Mouse (Mus musculus): ENCODE data around the gene Rin2. TPM values are rescaled to one million over a fixed set of nuclear protein-coding genes. Genes with fewer than 3 reads are reported as not detected.
"Not testable (repeated sequence)": the region's sequence is repeated elsewhere in the genome, so short reads cannot be mapped to it uniquely, and the experiment has no call there.

The Rin2 gene
- total and polyA plus RNA-seq, 3 experiments: 0.05 to 0.10 (median 0.08) TPM

DNA sequence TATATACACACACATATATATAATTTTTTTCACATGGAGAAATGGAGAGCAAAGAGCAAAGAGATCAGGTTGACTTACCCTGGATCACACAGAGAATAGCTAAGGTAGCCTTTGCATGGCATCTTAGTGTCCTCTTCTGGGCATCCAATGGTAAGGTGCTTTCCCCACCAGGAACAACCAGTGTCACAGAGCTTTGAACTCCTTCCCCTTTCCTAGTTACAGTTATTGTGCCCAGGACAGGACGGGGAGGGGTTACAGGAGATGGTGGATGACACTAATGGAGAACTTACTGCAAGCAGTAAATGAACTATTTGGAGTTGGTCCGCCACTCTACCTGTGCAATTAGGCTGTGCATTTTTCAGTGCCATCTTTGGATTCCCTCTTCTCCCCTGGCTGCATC, 45.7 kb downstream of the Rin2 start:
- dilution Hi-C loops (cut with MboI; ENCODE audit: extremely low pct_ligation_motif_present, extremely low pct_unique_long_range_greater_than_20kb, low sequenced_read_pairs) (no loop called here), in situ Hi-C loops (cut with MboI; ENCODE audit: low pct_ligation_motif_present, low pct_unique_long_range_greater_than_20kb, low sequenced_read_pairs) (no loop called here)
- Histone ChIP-seq H3K79me2 (replicated peaks; ENCODE audit: control insufficient read depth, extremely low read depth, insufficient read depth, poor library complexity, severe bottlenecking) (no peaks in the 10 kb centered on the region), H3K36me3 (replicated peaks in 1 of 2; ENCODE audit: control insufficient read depth in 1 of 2, insufficient read depth in 1 of 2, low read length in 1 of 2) (no peaks in the 10 kb centered on the region), H3K27me3 (replicated peaks) (no peaks in the 10 kb centered on the region), H3K27ac (ENCODE audit: insufficient read depth, low read depth) (no peak overlapping the region), H3K4me1 (ENCODE audit: control insufficient read depth in 1 of 2, insufficient read depth in 2 of 2) (peaks cover 0 to 13% of the 10 kb centered on the region in 2 experiments; a peak in 2 of 4 replicates), H3K9me3 (replicated peaks; ENCODE audit: low read length) (no peaks in the 10 kb centered on the region), H3K9ac (ENCODE audit: insufficient read depth, low read depth) (no peak overlapping the region), H3K4me2 (ENCODE audit: insufficient read depth, low read depth, poor library complexity, severe bottlenecking) (no peak overlapping the region), H3K4me3 (replicated peaks in 1 of 3; ENCODE audit: low read depth in 2 of 3, low read length in 2 of 3, poor library complexity in 1 of 3) (no peak overlapping the region)
- no peak for DNase-seq (ENCODE audit: extremely low read depth)
- no peak for TF ChIP-seq JUN (IDR thresholded peaks at IDR 0.05; ENCODE audit: insufficient read depth, low read depth, low read length)

DNA sequence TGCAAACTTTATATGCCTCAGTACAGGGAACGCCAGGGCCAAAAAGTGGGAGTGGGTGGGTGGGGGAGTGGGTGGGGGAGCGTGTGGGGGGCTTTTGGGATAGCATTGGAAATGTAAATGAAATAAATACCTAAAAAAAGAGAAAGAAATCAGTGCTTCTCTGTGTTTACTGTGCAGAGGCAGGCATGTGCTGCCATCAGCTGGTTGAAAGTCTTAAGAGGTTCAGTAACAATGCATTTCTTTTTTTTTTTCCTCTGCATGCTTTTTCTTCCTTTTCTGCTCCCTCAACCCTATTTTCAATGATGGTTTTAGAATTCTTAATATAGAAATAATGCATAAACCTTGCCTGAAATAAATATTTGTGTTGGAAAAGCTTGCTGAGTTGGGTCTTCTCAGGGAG, 47.3 kb downstream of the Rin2 start:
- H3K4me2 ChIP-seq (ENCODE audit: insufficient read depth, low read depth, poor library complexity, severe bottlenecking); dilution Hi-C loops (cut with MboI; ENCODE audit: extremely low pct_ligation_motif_present, extremely low pct_unique_long_range_greater_than_20kb, low sequenced_read_pairs); H3K27ac ChIP-seq (ENCODE audit: insufficient read depth, low read depth); DNase-seq (ENCODE audit: extremely low read depth); H3K9me3 ChIP-seq (replicated peaks; ENCODE audit: low read length); H3K36me3 ChIP-seq (replicated peaks in 1 of 2; ENCODE audit: control insufficient read depth in 1 of 2, insufficient read depth in 1 of 2, low read length in 1 of 2); in situ Hi-C loops (cut with MboI; ENCODE audit: low pct_ligation_motif_present, low pct_unique_long_range_greater_than_20kb, low sequenced_read_pairs); H3K79me2 ChIP-seq (replicated peaks; ENCODE audit: control insufficient read depth, extremely low read depth, insufficient read depth, poor library complexity, severe bottlenecking); H3K9ac ChIP-seq (ENCODE audit: insufficient read depth, low read depth); H3K27me3 ChIP-seq (replicated peaks); H3K4me3 ChIP-seq (replicated peaks in 1 of 3; ENCODE audit: low read depth in 2 of 3, low read length in 2 of 3, poor library complexity in 1 of 3): not testable (repeated sequence)
- peak; percentile 18; the same call in 1 of the 2 replicates for TF ChIP-seq ZNF384 (IDR thresholded peaks at IDR 0.05; ENCODE audit: low read depth, low read length)
- peaks cover 0 to 13% of the 10 kb centered on the region in 2 experiments; a peak in 2 of 4 replicates for H3K4me1 ChIP-seq (ENCODE audit: control insufficient read depth in 1 of 2, insufficient read depth in 2 of 2)

DNA sequence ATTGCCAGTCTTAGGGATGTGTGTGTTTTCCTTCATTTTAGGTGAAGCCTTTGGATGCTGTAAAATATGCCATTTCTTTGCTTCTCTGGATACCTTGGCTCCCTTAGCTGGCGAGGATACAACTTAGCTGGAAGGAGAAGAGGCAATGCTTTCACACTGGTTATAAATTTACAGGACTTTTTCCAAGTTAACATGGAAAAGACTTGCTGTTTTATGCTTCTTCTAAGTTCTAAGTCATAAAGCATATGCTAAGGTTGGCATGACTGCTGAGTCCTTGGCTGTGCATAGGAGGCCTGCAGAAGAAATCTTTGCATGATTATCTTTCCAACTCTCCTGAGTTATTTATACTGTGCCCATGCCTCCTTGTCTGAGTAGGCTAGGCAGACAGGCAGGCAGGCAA, 49.3 kb downstream of the Rin2 start:
- Histone ChIP-seq H3K36me3 (replicated peaks in 1 of 2; ENCODE audit: control insufficient read depth in 1 of 2, insufficient read depth in 1 of 2, low read length in 1 of 2) (no peaks in the 10 kb centered on the region), H3K27ac (ENCODE audit: insufficient read depth, low read depth) (no peak overlapping the region), H3K4me1 (ENCODE audit: control insufficient read depth in 1 of 2, insufficient read depth in 2 of 2) (peaks cover 0 to 13% of the 10 kb centered on the region in 2 experiments; a peak in 2 of 4 replicates), H3K27me3 (replicated peaks) (no peaks in the 10 kb centered on the region), H3K9ac (ENCODE audit: insufficient read depth, low read depth) (no peak overlapping the region), H3K9me3 (replicated peaks; ENCODE audit: low read length) (no peaks in the 10 kb centered on the region), H3K79me2 (replicated peaks; ENCODE audit: control insufficient read depth, extremely low read depth, insufficient read depth, poor library complexity, severe bottlenecking) (no peaks in the 10 kb centered on the region), H3K4me2 (ENCODE audit: insufficient read depth, low read depth, poor library complexity, severe bottlenecking) (no peak overlapping the region), H3K4me3 (replicated peaks in 1 of 3; ENCODE audit: low read depth in 2 of 3, low read length in 2 of 3, poor library complexity in 1 of 3) (no peak overlapping the region)
- in situ Hi-C loops (cut with MboI; ENCODE audit: low pct_ligation_motif_present, low pct_unique_long_range_greater_than_20kb, low sequenced_read_pairs) (no loop called here), dilution Hi-C loops (cut with MboI; ENCODE audit: extremely low pct_ligation_motif_present, extremely low pct_unique_long_range_greater_than_20kb, low sequenced_read_pairs) (no loop called here)
- TF ChIP-seq NELFE (IDR thresholded peaks at IDR 0.05; ENCODE audit: low read depth, low read length) (no peak), JUN (IDR thresholded peaks at IDR 0.05; ENCODE audit: insufficient read depth, low read depth, low read length) (no peak), MXI1 (IDR thresholded peaks at IDR 0.05; ENCODE audit: low read depth, low read length) (no peak), MAZ (IDR thresholded peaks at IDR 0.05; ENCODE audit: low read depth, low read length) (no peak), USF1 (IDR thresholded peaks at IDR 0.05; ENCODE audit: low read depth, low read length) (no peak), USF2 (conservative IDR thresholded peaks at IDR 0.05; ENCODE audit: low read depth, low read length) (no peak), MEF2A (IDR thresholded peaks at IDR 0.05; ENCODE audit: borderline replicate concordance, low read depth, low read length) (no peak), ZC3H11A (IDR thresholded peaks at IDR 0.05; ENCODE audit: low read depth, low read length) (no peak), MYC (IDR thresholded peaks at IDR 0.05; ENCODE audit: low read depth, low read length) (no peak), UBTF (IDR thresholded peaks at IDR 0.05; ENCODE audit: low read depth, low read length) (no peak), JUND (conservative IDR thresholded peaks at IDR 0.05; ENCODE audit: low read depth, low read length) (no peak), ZNF384 (IDR thresholded peaks at IDR 0.05; ENCODE audit: low read depth, low read length) (no peak), MAX (IDR thresholded peaks at IDR 0.05; ENCODE audit: low read length) (no peak), CHD1 (IDR thresholded peaks at IDR 0.05; ENCODE audit: low read depth, low read length) (no peak), RAD21 (IDR thresholded peaks at IDR 0.05; ENCODE audit: low read depth, low read length) (no peak), SMC3 (IDR thresholded peaks at IDR 0.05; ENCODE audit: low read depth, low read length) (no peak), GABPA (IDR thresholded peaks at IDR 0.05; ENCODE audit: insufficient replicate concordance, low read depth, low read length) (no peak), SIN3A (IDR thresholded peaks at IDR 0.05; ENCODE audit: low read length) (no peak)
- DNase-seq (ENCODE audit: extremely low read depth): no peak
